Mouse (Mus musculus) hindlimb bud, embryonic 11.5 days (tissue): Measurements from ENCODE around the gene Lrp1.

Source experiments
- DNase-seq: peaks from one replicate; pipeline ENCODE4 v3.0.0-alpha.2; 2012; ENCODE audit warnings: low read depth, low spot score; ENCODE audit errors: extremely low spot score

Lrp1 gene

GRCm38 (mm10) chr10:127652906-127653638 lies 32.1 kb upstream of the Lrp1 start:
- DNase-seq: no peak

GRCm38 (mm10) chr10:127645791-127646190 lies 24.8 kb upstream of the Lrp1 start:
- DNase-seq: no peak

GRCm38 (mm10) chr10:127643553-127644238 lies 22.7 kb upstream of the Lrp1 start:
- no peak for DNase-seq

GRCm38 (mm10) chr10:127642772-127643552 lies 22.0 kb upstream of the Lrp1 start, which contains the start of gene Stat6:
TSS of gene Stat6 (plus strand) at chr10:127642986.
- DNase-seq: no peak

GRCm38 (mm10) chr10:127641861-127642771 lies 21.2 kb upstream of the Lrp1 start:
- no peak for DNase-seq

- no peak for DNase-seq
Measured at GRCm38 (mm10) chr10:127640421-127640820, 19.5 kb upstream of the Lrp1 start.

- no peak for DNase-seq
Measured at GRCm38 (mm10) chr10:127632668-127633271, 11.8 kb upstream of the Lrp1 start.

- DNase-seq: no peak
Measured at GRCm38 (mm10) chr10:127631261-127632214, 10.6 kb upstream of the Lrp1 start.

GRCm38 (mm10) chr10:127626433-127626832 lies 5.5 kb upstream of the Lrp1 start:
- DNase-seq: no peak

GRCm38 (mm10) chr10:127623439-127624216 lies 2.7 kb upstream of the Lrp1 start:
- DNase-seq: no peak

GRCm38 (mm10) chr10:127622661-127623060 lies 1.7 kb upstream of the Lrp1 start:
- no peak for DNase-seq

GRCm38 (mm10) chr10:127622057-127622392 lies 1.1 kb upstream of the Lrp1 start:
- no peak for DNase-seq

GRCm38 (mm10) chr10:127621191-127622056 lies 476 bp upstream of the Lrp1 start:
- DNase-seq: no peak

GRCm38 (mm10) chr10:127619941-127620405 lies 975 bp downstream of the Lrp1 start:
- no peak for DNase-seq

- DNase-seq: no peak
Measured at GRCm38 (mm10) chr10:127619119-127619721, 1.7 kb downstream of the Lrp1 start.

- DNase-seq: no peak
Measured at GRCm38 (mm10) chr10:127618173-127618572, 2.8 kb downstream of the Lrp1 start.

GRCm38 (mm10) chr10:127617294-127617693 lies 3.7 kb downstream of the Lrp1 start:
- DNase-seq: no peak
